Mouse (Mus musculus): Measurements from ENCODE around the gene Fancc. TPM values are rescaled to one million over a fixed set of nuclear protein-coding genes. Genes with fewer than 3 reads are reported as not detected.

Fancc gene
- polyA plus RNA-seq, 1 experiment from 2014 or later: 13.5 TPM

- H3K27ac ChIP-seq: 0 out of 2 replicates have a peak overlapping the region, but pooled peaks have one; percentile 1
- H3K4me3 ChIP-seq: no peak overlapping the region
- no peaks in the 10 kb centered on the region for H3K9me3 ChIP-seq (replicated peaks)
- no peak overlapping the region for H3K4me2 ChIP-seq
- no peak overlapping the region for H3K9ac ChIP-seq
- no peaks in the 10 kb centered on the region for H3K27me3 ChIP-seq (replicated peaks)
- H3K4me1 ChIP-seq: peaks cover 48% of the 10 kb centered on the region
- H3K36me3 ChIP-seq: peaks cover under 1% of the 10 kb centered on the region; the same call in 1 of the 2 replicates
- ATAC-seq: no peak
- 100% methylated on average over 2 of the region's 2 CpGs for WGBS (ENCODE audit: insufficient replicate concordance)
Measured at GRCm38 (mm10) chr13:63252295-63253010, 244.6 kb downstream of the Fancc start.

- 76% methylated on average over 12 of the region's 12 CpGs for WGBS (ENCODE audit: insufficient replicate concordance)
- Histone ChIP-seq H3K4me1 (peaks cover 45% of the 10 kb centered on the region), H3K9me3 (replicated peaks) (no peaks in the 10 kb centered on the region), H3K27ac (no peak overlapping the region), H3K4me2 (no peak overlapping the region), H3K4me3 (no peak overlapping the region), H3K36me3 (no peaks in the 10 kb centered on the region), H3K9ac (no peak overlapping the region), H3K27me3 (replicated peaks) (no peaks in the 10 kb centered on the region)
- ATAC-seq: no peak
Measured at GRCm38 (mm10) chr13:63251118-63251889, 245.8 kb downstream of the Fancc start.

DNA sequence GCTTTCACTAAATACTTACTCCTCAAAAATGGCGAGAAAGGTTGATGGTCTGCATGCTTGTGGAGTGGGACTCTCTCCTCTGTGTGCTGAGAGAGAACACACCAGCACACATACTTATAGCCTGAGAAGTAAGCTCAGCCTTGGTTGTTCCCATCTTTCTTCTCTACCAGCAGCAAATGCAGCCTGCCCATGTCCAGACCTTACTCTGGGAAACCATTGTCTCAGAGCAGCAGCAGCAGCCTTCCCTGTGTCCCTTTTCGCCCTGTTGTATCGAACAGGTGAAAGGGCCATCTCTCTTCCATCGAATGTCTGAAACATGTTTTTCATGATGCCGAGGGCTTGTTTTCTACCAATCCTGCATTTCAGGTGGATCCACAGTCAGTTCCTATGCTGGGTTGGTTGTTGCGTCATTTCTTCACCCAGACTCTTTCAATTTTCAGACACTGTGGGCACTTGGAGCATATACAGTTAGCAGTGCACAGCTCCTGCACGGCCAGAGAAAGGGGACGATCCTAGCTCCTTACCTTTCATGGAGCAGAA lies 246.6 kb downstream of the Fancc start:
- 78% methylated on average over 8 of the region's 8 CpGs for WGBS (ENCODE audit: insufficient replicate concordance)
- Histone ChIP-seq H3K9ac (no peak overlapping the region), H3K4me1 (peaks cover 38% of the 10 kb centered on the region), H3K4me3 (no peak overlapping the region), H3K9me3 (replicated peaks) (no peaks in the 10 kb centered on the region), H3K4me2 (no peak overlapping the region), H3K27ac (no peak overlapping the region), H3K27me3 (replicated peaks) (no peaks in the 10 kb centered on the region), H3K36me3 (no peaks in the 10 kb centered on the region)
- no peak; the same call in 1 of the 2 replicates for ATAC-seq

GRCm38 (mm10) chr13:63249741-63250431 lies 247.2 kb downstream of the Fancc start:
- Histone ChIP-seq H3K27me3 (replicated peaks) (no peaks in the 10 kb centered on the region), H3K4me3 (no peak overlapping the region), H3K9ac (no peak overlapping the region), H3K4me1 (peaks cover 32% of the 10 kb centered on the region), H3K4me2 (no peak overlapping the region), H3K36me3 (peaks cover 4% of the 10 kb centered on the region; the same call in 1 of the 2 replicates), H3K27ac (no peak overlapping the region), H3K9me3 (replicated peaks) (no peaks in the 10 kb centered on the region)
- no peak for ATAC-seq
- 72% methylated on average over 8 of the region's 8 CpGs for WGBS (ENCODE audit: insufficient replicate concordance)

DNA sequence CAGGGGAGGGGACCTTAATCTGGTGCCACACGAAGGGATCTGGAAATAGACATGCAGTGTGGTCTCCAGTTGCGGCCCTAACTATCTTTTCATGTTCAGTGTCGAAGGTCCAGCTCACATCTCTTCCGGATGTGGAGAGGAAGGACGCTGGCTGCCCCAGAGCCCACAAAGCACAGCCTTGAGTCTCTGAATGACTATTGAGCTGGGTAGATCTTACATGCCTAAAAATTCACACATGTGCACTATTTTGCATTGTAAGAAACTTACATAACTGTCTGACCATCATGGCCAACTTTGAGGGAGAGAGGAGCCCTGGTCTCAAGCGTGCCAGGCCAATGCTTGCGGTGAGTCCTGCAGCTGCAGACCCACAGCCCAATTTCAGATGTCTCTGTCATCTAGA lies 247.9 kb downstream of the Fancc start:
- Histone ChIP-seq H3K4me3 (no peak overlapping the region), H3K36me3 (peaks cover 9% of the 10 kb centered on the region; the same call in 1 of the 2 replicates), H3K27ac (no peak overlapping the region), H3K4me2 (no peak overlapping the region), H3K9me3 (replicated peaks) (no peaks in the 10 kb centered on the region), H3K27me3 (replicated peaks) (no peaks in the 10 kb centered on the region), H3K4me1 (peaks cover 24% of the 10 kb centered on the region), H3K9ac (no peak overlapping the region)
- WGBS (ENCODE audit: insufficient replicate concordance): 64% methylated on average over 7 of the region's 7 CpGs
- no peak for ATAC-seq

DNA sequence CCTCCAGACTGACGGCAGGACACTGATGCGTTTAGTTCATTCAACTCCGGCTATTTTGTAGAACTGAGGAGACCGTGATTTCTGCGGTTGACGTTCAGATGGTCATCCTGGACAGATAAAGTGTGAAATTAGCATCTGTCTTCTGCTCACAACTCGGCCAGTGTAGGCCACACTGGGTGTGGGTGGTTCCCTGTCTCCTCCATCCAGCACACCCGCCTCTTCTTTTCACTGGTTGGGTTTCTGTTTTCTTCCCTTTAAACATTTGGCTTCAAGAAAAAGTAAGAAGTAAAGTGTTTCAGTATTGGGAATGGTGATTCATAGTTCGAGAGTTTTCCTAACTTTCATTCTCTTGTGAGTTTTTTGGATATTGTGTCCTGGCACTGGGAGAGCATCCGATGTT lies 248.8 kb downstream of the Fancc start:
- Histone ChIP-seq H3K9me3 (replicated peaks) (no peaks in the 10 kb centered on the region), H3K4me2 (no peak overlapping the region), H3K36me3 (peaks cover 9% of the 10 kb centered on the region; the same call in 1 of the 2 replicates), H3K4me1 (peaks cover 18% of the 10 kb centered on the region), H3K4me3 (no peak overlapping the region), H3K27me3 (replicated peaks) (no peaks in the 10 kb centered on the region), H3K9ac (no peak overlapping the region), H3K27ac (no peak overlapping the region)
- 73% methylated on average over 10 of the region's 10 CpGs for WGBS (ENCODE audit: insufficient replicate concordance)
- ATAC-seq: no peak

- no peaks in the 10 kb centered on the region for H3K9me3 ChIP-seq (replicated peaks)
- no peak overlapping the region for H3K9ac ChIP-seq
- WGBS (ENCODE audit: insufficient replicate concordance): 85% methylated on average over 11 of the region's 11 CpGs
- H3K4me2 ChIP-seq: no peak overlapping the region
- H3K27ac ChIP-seq: no peak overlapping the region
- no peak overlapping the region for H3K4me3 ChIP-seq
- H3K27me3 ChIP-seq (replicated peaks): no peaks in the 10 kb centered on the region
- H3K4me1 ChIP-seq: peaks cover 11% of the 10 kb centered on the region
- H3K36me3 ChIP-seq: peaks cover 9% of the 10 kb centered on the region; the same call in 1 of the 2 replicates
- ATAC-seq: no peak
Measured at GRCm38 (mm10) chr13:63247631-63248030, 249.4 kb downstream of the Fancc start.

DNA sequence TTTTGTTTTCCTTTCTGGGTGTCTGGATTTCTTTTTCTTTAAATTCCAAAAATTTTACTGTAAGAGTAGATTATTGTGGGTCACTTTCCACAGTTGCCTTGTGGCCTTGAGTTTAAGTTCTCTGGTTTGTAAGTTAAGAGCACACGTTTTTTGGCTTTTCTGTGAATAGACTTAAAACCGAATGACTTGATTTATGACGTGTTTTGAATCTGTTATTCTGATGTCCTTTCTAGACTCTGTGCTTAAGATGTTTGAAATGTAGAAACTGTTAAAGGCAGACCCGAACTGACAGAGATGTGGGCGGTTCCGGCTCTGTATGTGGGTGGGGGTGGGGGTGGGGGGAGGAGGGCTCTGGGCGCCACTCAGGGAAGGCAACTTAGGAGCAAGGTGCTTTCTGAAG lies 250.0 kb downstream of the Fancc start:
- 65% methylated on average over 7 of the region's 7 CpGs for WGBS (ENCODE audit: insufficient replicate concordance)
- H3K27me3 ChIP-seq (replicated peaks): no peaks in the 10 kb centered on the region
- no peaks in the 10 kb centered on the region for H3K9me3 ChIP-seq (replicated peaks)
- H3K9ac ChIP-seq: no peak overlapping the region
- H3K36me3 ChIP-seq: peaks cover 9% of the 10 kb centered on the region; the same call in 1 of the 2 replicates
- no peak for ATAC-seq
- H3K4me2 ChIP-seq: no peak overlapping the region
- H3K4me3 ChIP-seq: no peak overlapping the region
- no peak overlapping the region for H3K27ac ChIP-seq
- H3K4me1 ChIP-seq: peaks cover 8% of the 10 kb centered on the region; the same call in 1 of the 2 replicates

GRCm38 (mm10) chr13:63246332-63246940 lies 250.6 kb downstream of the Fancc start:
- Histone ChIP-seq H3K36me3 (peaks cover 9% of the 10 kb centered on the region; the same call in 1 of the 2 replicates), H3K4me3 (no peak overlapping the region), H3K9me3 (replicated peaks) (no peaks in the 10 kb centered on the region), H3K27ac (no peak overlapping the region), H3K4me2 (no peak overlapping the region), H3K27me3 (replicated peaks) (no peaks in the 10 kb centered on the region), H3K9ac (no peak overlapping the region), H3K4me1 (peaks cover 6% of the 10 kb centered on the region)
- WGBS (ENCODE audit: insufficient replicate concordance): 79% methylated on average over 12 of the region's 12 CpGs
- no peak for ATAC-seq

GRCm38 (mm10) chr13:63245812-63246211 lies 251.3 kb downstream of the Fancc start:
- Histone ChIP-seq H3K9ac (no peak overlapping the region), H3K9me3 (replicated peaks) (no peaks in the 10 kb centered on the region), H3K36me3 (peaks cover 9% of the 10 kb centered on the region; the same call in 1 of the 2 replicates), H3K4me3 (no peak overlapping the region), H3K4me2 (no peak overlapping the region), H3K27me3 (replicated peaks) (no peaks in the 10 kb centered on the region), H3K4me1 (peaks cover 10% of the 10 kb centered on the region; the same call in 1 of the 2 replicates), H3K27ac (no peak overlapping the region)
- ATAC-seq: no peak
- WGBS (ENCODE audit: insufficient replicate concordance): 76% methylated on average over 4 of the region's 4 CpGs

DNA sequence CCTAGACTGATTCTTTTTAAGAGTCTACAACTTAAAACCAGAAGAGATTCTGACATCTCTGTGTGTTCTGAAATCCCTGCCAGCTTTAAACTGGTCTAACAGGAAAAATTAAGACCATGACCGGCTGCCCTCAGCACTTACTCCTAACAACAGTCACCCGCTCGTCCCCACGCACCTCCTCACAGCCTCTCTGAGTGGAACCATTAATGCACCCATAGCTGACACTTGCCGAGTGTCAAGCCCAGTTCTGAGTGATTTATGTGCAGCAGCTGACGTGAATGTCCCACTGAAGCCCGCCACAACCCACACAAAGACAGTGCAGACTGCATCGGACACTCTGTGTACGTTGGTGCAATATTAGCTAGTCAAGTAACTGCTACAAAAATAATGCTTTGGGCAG lies 251.9 kb downstream of the Fancc start:
- no peak overlapping the region for H3K4me2 ChIP-seq
- no peak overlapping the region for H3K4me3 ChIP-seq
- no peak overlapping the region for H3K9ac ChIP-seq
- ATAC-seq: no peak
- H3K27me3 ChIP-seq (replicated peaks): no peaks in the 10 kb centered on the region
- H3K36me3 ChIP-seq: peaks cover 9% of the 10 kb centered on the region; the same call in 1 of the 2 replicates
- peaks cover 16% of the 10 kb centered on the region for H3K4me1 ChIP-seq
- H3K27ac ChIP-seq: no peak overlapping the region
- WGBS (ENCODE audit: insufficient replicate concordance): 75% methylated on average over 9 of the region's 9 CpGs
- H3K9me3 ChIP-seq (replicated peaks): no peaks in the 10 kb centered on the region

All from liver, embryonic 12.5 days (tissue).